Mouse (Mus musculus) kidney, embryonic 14.5 days (tissue): Measurements from ENCODE around the gene Mia. TPM values are rescaled to one million over a fixed set of nuclear protein-coding genes. Genes with fewer than 3 reads are reported as not detected.

ENCODE experiments used
- ATAC-seq: fragments of 200-750 bp; cut with Nextera tagmentation; 2 replicates; pipeline ENCODE4 v1.8.0; 2017; ENCODE audit warnings: moderate number of reproducible peaks, mild to moderate bottlenecking, moderate TSS enrichment, moderate library complexity; ENCODE audit not compliant: low FRiP score, low TSS enrichment
- H3K27ac ChIP-seq: fragments of 300-500 bp; sonication (generic); 2 replicates; pipeline ENCODE4 v1.5.1; 2014; ENCODE audit warnings: low read depth, mild to moderate bottlenecking, low read length, moderate library complexity, mixed read lengths
- H3K27me3 ChIP-seq: fragments of 300-500 bp; sonication (generic); 2 replicates; pipeline ENCODE4 v1.6.1; 2014; ENCODE audit warnings: mild to moderate bottlenecking, low read length; ENCODE audit not compliant: control insufficient read depth, insufficient read depth
- H3K36me3 ChIP-seq: fragments of 300-500 bp; sonication (generic); 2 replicates; pipeline ENCODE4 v1.6.1; 2014; ENCODE audit warnings: low read length, mixed read lengths; ENCODE audit not compliant: control insufficient read depth, insufficient read depth
- H3K4me1 ChIP-seq: fragments of 300-500 bp; sonication (generic); 2 replicates; pipeline ENCODE4 v1.6.1; 2014; ENCODE audit warnings: low read length, mixed read lengths; ENCODE audit not compliant: control insufficient read depth, insufficient read depth
- H3K4me2 ChIP-seq: fragments of 300-500 bp; sonication (generic); replicated peaks from 2 replicates; pipeline ENCODE4 v1.6.1; 2014; ENCODE audit warnings: low read depth, mild to moderate bottlenecking, low read length
- H3K4me3 ChIP-seq: fragments of 300-500 bp; sonication (generic); 2 replicates; pipeline ENCODE4 v1.5.1; 2014; ENCODE audit warnings: mild to moderate bottlenecking, low read length
- H3K9ac ChIP-seq: fragments of 300-500 bp; sonication (generic); 2 replicates; pipeline ENCODE4 v1.6.1; 2014; ENCODE audit warnings: low read depth, mild to moderate bottlenecking, low read length, moderate library complexity
- H3K9me3 ChIP-seq: fragments of 300-500 bp; sonication (generic); 2 replicates; pipeline ENCODE4 v1.6.1; 2016; ENCODE audit warnings: low read length; ENCODE audit not compliant: control insufficient read depth
- WGBS: fragments of 180-500 bp; shearing (Covaris S2); extraction: QIAGEN DNeasy Blood & Tissue Kit; methylation state at CpG from one replicate; pipeline ENCODE4 v1.1.7; 2014; 5-methylcytosine and 5-hydroxymethylcytosine counted together
- polyA plus RNA-seq: library from polyadenylated mRNA; unstranded; fragments of >200 nt; fragmentation: Nextera tagmentation; extraction: Ambion mirVana; gene quantifications from 2 replicates; pipeline ENCODE4 v1.2.1, GENCODE M21; 2014

The Mia gene
- 24.5 and 30.8 TPM in 2 replicates for polyA plus RNA-seq

DNA sequence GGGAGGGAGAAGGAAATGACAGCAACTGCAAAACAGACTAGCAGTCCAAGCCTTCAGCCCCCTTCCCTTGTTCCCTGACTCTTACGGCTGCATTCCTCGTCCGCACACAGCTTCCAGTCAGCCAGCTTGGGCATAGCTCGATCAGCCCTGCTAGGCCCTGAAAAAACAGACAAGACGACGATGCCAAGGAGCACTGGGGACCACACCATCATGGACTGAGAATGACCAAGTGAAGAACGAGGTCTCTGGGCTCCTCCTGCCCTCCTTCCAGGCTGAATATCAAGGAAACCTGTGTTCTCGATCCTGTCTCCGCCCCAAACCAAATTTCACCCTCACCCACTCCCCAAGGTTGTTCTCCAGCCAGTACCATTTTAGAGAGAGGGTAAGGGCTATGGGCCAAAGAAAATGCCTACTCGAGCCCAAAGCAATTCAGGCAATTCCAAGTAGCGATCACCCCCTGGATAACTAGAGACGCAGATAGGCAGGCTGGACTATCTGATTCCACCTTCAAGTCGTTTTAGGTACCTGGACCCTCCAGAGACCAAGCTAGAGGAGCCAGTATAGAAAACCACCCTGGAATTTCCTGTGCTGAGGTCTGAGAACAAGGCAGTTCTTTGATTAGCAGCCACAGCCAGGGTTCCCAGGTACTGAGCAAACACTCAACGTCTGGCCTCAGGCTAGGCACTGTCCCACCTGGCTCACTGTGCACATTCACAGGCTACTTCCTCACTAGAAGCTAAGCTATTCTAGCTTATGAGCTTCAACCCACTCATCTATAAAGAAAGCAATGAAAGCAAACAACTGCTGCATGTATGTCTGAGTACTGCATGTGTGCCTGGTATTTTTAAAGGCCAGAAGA is at the start of gene Mia, which contains the start of gene Gm21983:
Gene Mia, minus strand, starts transcription at position 321 of the 859 bp plus-strand sequence.
Gene Gm21983, minus strand, starts transcription at position 250 of the 859 bp plus-strand sequence.
- Histone ChIP-seq H3K4me3 (peak within 1 kb of the TSS; percentile 7; the same call in 1 of the 2 replicates), H3K36me3 (peaks cover 26% of the 10 kb centered on the region), H3K4me2 (no peak within 1 kb of the TSS; the same call in 1 of the 2 replicates), H3K9ac (no peak within 1 kb of the TSS), H3K9me3 (no peaks in the 10 kb centered on the region), H3K27me3 (no peaks in the 10 kb centered on the region), H3K4me1 (0 out of 2 replicates have a peak, but pooled peaks cover 8% of the 10 kb centered on the region), H3K27ac (peak within 1 kb of the TSS; percentile 52; the same call in 1 of the 2 replicates)
- WGBS: 69% methylated on average over 14 of the region's 14 CpGs
- no peak for ATAC-seq

DNA sequence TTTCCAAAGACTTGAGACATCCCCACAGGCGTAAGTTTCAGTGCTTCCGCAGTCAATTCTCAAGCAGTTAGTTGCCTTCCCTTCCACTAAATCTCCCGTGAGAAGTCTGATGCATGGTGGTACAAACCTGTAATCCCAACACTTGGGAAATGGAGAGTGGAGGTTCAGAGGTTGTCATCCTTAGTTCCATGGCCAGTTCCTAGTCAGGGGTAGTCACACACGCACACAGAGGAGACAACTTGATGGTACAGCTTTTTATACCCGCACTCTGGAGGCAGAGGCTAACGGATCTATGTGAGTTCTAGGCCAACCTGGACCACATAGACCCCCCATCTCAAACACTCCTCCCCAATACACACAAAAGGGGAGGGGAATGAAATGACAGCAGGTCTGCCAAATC is 47.9 kb upstream of the Mia start:
- peak overlapping the region; percentile 91 for H3K4me3 ChIP-seq
- H3K36me3 ChIP-seq: no peaks in the 10 kb centered on the region
- H3K27me3 ChIP-seq: no peaks in the 10 kb centered on the region
- H3K9me3 ChIP-seq: no peaks in the 10 kb centered on the region
- H3K4me1 ChIP-seq: peaks cover 37% of the 10 kb centered on the region
- WGBS: 20% methylated on average over 6 of the region's 6 CpGs
- peak overlapping the region; percentile 88 for H3K27ac ChIP-seq
- ATAC-seq: 0 out of 2 replicates have a peak, but pooled peaks have one; percentile 0
- peak overlapping the region; percentile 89 for H3K4me2 ChIP-seq
- peak overlapping the region; percentile 81 for H3K9ac ChIP-seq

DNA sequence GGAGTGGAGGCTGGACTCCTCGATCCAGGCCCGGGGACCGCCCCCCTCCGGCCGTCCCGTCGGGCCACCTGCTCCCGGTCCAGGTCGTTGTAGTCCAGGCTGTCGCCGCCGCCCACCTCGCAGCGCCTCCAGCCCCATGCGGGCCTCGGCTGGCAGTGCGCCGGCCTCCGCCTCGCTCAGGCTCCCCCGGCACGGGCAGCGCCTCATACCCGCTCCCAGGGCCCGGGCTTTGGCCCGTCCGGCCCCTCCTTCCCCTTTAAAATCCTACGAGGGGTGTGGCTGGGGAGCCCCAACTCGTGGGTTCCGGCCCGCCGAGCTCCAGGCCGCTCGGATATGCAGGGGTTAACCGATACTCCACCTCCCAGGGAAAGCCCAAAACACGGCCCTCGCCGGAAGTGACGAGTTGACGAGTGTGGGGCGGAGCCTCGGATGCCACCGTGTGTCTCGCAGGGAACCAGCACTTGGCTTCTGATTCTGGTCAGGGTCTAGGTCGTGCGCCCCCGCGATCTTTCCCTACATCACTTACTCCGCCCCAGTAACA is 47.4 kb upstream of the Mia start, which contains the start of gene Itpkc:
Gene Itpkc, minus strand, starts transcription at position 381 of the 541 bp plus-strand sequence.
- no peaks in the 10 kb centered on the region; the same call in 1 of the 2 replicates for H3K36me3 ChIP-seq
- under 1% methylated on average over 38 of the region's 49 CpGs for WGBS
- no peaks in the 10 kb centered on the region for H3K9me3 ChIP-seq
- peak within 1 kb of the TSS; percentile 89 for H3K4me2 ChIP-seq
- ATAC-seq: peak; percentile 83
- H3K4me3 ChIP-seq: peak within 1 kb of the TSS; percentile 91
- H3K4me1 ChIP-seq: peaks cover 36% of the 10 kb centered on the region
- peak within 1 kb of the TSS; percentile 81 for H3K9ac ChIP-seq
- H3K27me3 ChIP-seq: no peaks in the 10 kb centered on the region
- peak within 1 kb of the TSS; percentile 88 for H3K27ac ChIP-seq

DNA sequence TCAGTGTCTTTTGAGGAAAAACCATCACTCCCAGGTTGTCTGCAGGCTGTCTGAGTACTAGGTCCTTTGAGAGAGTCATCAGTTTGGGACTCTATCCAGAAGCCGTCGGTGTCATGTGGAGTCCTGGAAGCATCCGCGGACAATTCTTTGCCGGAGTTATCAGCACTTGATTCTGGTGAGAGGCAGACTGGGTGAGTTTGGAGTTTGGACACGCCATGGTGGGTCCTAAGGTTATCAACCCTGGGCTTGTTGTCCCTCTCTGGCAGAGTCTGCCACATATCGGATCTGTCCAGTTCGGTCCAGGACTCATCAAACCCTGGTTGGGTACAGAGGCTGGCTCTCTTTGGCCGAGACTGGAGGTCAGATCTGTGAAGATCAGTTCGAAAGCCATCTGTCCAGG is 46.7 kb upstream of the Mia start:
- H3K36me3 ChIP-seq: no peaks in the 10 kb centered on the region; the same call in 1 of the 2 replicates
- peaks cover 36% of the 10 kb centered on the region for H3K4me1 ChIP-seq
- H3K27me3 ChIP-seq: no peaks in the 10 kb centered on the region
- H3K4me3 ChIP-seq: peak overlapping the region; percentile 91
- WGBS: 4% methylated on average over 10 of the region's 10 CpGs
- H3K27ac ChIP-seq: no peak overlapping the region; the same call in 1 of the 2 replicates
- no peaks in the 10 kb centered on the region for H3K9me3 ChIP-seq
- 0 out of 2 replicates have a peak, but pooled peaks have one; percentile 0 for ATAC-seq
- peak overlapping the region; percentile 81 for H3K9ac ChIP-seq
- H3K4me2 ChIP-seq: peak overlapping the region; percentile 89

DNA sequence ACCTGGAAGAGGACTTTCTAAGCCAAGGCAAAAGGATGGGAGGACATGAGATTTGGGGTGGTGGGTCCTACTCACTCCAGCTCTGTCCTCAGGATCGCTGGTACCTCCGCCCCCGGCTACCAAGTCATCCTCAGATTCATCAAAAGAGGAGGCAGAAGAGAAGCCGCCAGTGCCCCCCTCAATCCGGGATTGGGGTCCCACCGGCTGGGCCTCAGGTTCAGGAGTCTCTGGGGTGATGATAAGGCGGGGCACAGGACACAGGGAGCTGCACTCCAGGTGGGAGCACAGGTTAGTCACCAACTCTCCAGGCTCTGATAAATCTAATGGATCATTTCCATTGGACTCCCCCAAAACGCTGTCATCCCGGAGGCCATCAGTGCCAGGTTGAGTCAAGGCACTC is 46.3 kb upstream of the Mia start:
- Histone ChIP-seq H3K9me3 (no peaks in the 10 kb centered on the region), H3K4me2 (peak overlapping the region; percentile 89), H3K4me1 (peaks cover 36% of the 10 kb centered on the region), H3K27me3 (no peaks in the 10 kb centered on the region), H3K27ac (no peak overlapping the region), H3K4me3 (peak overlapping the region; percentile 91), H3K9ac (peak overlapping the region; percentile 81; the same call in 1 of the 2 replicates), H3K36me3 (no peaks in the 10 kb centered on the region; the same call in 1 of the 2 replicates)
- 31% methylated on average over 9 of the region's 9 CpGs for WGBS
- no peak for ATAC-seq

DNA sequence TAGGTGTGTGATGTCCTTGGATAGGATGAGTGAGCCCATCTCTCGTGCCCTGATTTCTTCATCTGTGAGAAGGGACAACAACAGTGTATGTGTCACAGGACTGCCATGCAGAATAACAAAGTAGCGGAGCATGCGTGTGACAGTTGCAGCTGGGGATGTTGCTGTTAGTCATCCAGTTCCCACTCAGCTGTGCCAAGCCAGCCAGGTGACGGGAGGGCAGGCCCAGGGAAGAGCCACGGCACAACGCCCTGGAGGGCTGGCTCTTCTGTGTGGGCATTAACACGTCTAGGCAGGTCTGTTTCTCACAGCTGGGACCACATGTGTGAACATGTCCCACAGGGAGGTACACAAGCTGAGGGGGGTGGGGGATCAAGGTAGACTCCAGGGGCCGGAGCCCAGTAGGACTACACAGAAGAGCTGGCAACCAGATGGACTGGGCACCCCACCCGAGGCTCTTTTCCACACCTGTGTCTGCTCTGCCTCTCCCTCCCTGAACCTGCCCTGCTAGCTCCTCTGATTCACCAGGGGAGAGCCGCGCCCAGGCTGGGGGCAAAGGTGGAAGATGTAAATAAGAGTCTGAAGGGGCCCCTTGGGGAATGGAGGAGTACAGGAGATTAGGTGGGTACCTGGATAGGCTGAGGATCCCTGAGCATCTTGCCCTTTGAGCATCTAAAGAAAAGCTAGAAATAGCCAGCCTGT is 44.1 kb upstream of the Mia start:
- WGBS: 75% methylated on average over 11 of the region's 11 CpGs
- H3K4me2 ChIP-seq: peak overlapping the region; percentile 89; the same call in 1 of the 2 replicates
- no peak overlapping the region for H3K27ac ChIP-seq
- H3K9me3 ChIP-seq: no peaks in the 10 kb centered on the region
- no peaks in the 10 kb centered on the region for H3K27me3 ChIP-seq
- H3K4me1 ChIP-seq: peaks cover 36% of the 10 kb centered on the region
- no peak for ATAC-seq
- no peak overlapping the region for H3K4me3 ChIP-seq
- no peaks in the 10 kb centered on the region; the same call in 1 of the 2 replicates for H3K36me3 ChIP-seq
- peak overlapping the region; percentile 13; the same call in 1 of the 2 replicates for H3K9ac ChIP-seq

DNA sequence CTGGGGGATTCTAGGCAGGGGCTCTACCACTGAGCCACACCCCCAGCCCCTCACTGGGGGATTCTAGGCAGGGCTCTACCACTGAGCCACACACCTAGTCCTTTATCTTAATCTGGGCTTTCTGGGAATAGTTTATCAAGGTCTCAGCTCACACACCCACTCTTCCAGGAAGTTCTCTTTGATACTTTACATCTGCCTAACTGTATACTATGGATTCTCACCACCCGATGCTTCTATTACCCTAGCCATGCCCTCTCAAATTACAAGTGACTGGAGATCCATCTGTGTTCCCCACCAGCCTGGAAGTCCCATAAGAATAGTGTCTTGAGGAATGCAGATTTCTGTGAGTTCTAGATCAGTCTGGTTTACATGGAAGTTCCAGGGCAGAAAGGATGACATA is 41.6 kb upstream of the Mia start:
- WGBS: 52% methylated on average over 1 of the region's 1 CpGs
- H3K27me3 ChIP-seq: no peaks in the 10 kb centered on the region
- H3K27ac ChIP-seq: no peak overlapping the region
- no peak overlapping the region for H3K9ac ChIP-seq
- ATAC-seq: no peak
- no peak overlapping the region for H3K4me2 ChIP-seq
- H3K36me3 ChIP-seq: peaks cover 8% of the 10 kb centered on the region; the same call in 1 of the 2 replicates
- H3K9me3 ChIP-seq: no peaks in the 10 kb centered on the region
- no peak overlapping the region for H3K4me3 ChIP-seq
- peaks cover 32% of the 10 kb centered on the region for H3K4me1 ChIP-seq

DNA sequence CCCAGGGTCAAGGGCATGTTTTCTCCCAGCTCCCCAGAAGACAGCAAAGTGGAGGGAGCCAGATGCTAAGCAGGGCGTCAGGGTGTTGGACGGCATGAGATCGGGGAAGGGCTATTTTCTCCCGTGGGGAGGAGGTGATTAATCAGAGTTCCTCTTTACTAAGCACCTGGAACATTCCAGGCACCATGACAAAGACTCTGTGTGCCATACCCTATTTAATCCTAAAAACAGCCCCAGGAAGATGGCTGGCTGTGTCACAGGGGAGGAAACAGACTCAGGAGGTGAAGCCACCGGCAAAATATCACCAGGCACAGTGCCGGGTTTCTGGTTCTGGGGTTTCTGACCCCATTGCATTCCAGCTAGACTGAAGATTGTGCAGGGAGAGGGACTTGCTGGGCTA is 41.0 kb upstream of the Mia start:
- H3K27ac ChIP-seq: no peak overlapping the region
- H3K4me3 ChIP-seq: no peak overlapping the region
- 65% methylated on average over 6 of the region's 6 CpGs for WGBS
- peaks cover 10% of the 10 kb centered on the region; the same call in 1 of the 2 replicates for H3K36me3 ChIP-seq
- no peak overlapping the region for H3K9ac ChIP-seq
- no peak for ATAC-seq
- H3K4me2 ChIP-seq: no peak overlapping the region
- peaks cover 27% of the 10 kb centered on the region for H3K4me1 ChIP-seq
- H3K27me3 ChIP-seq: no peaks in the 10 kb centered on the region
- no peaks in the 10 kb centered on the region for H3K9me3 ChIP-seq
